Mouse (Mus musculus): ENCODE results near the gene Camsap2.

The Camsap2 gene

GRCm38 (mm10) chr1:136343727-136344126, 2.2 kb downstream of the Camsap2 start:
- DNase-seq = no peak

GRCm38 (mm10) chr1:136340541-136340940, 5.4 kb downstream of the Camsap2 start:
- DNase-seq = peak; percentile 10

- no peak for DNase-seq
These were observed 11.2 kb downstream of the Camsap2 start for GRCm38 (mm10) chr1:136334743-136335142.

GRCm38 (mm10) chr1:136333512-136333911, 12.4 kb downstream of the Camsap2 start:
- DNase-seq = no peak

GRCm38 (mm10) chr1:136333071-136333470, 12.8 kb downstream of the Camsap2 start:
- no peak for DNase-seq

GRCm38 (mm10) chr1:136331836-136332235, 14.1 kb downstream of the Camsap2 start:
- no peak for DNase-seq

GRCm38 (mm10) chr1:136329426-136329825, 16.5 kb downstream of the Camsap2 start:
- DNase-seq = no peak

GRCm38 (mm10) chr1:136328640-136329039, 17.3 kb downstream of the Camsap2 start:
- no peak for DNase-seq

- DNase-seq = no peak
These were observed 18.3 kb downstream of the Camsap2 start for GRCm38 (mm10) chr1:136327638-136328037.

GRCm38 (mm10) chr1:136325933-136326332, 20.0 kb downstream of the Camsap2 start:
- DNase-seq = peak; percentile 55

GRCm38 (mm10) chr1:136322331-136322730, 23.6 kb downstream of the Camsap2 start:
- DNase-seq = no peak

GRCm38 (mm10) chr1:136316317-136316716, 29.6 kb downstream of the Camsap2 start:
- no peak for DNase-seq

- DNase-seq = no peak
These were observed 36.7 kb downstream of the Camsap2 start for GRCm38 (mm10) chr1:136309193-136309592.

GRCm38 (mm10) chr1:136306424-136306823, 39.5 kb downstream of the Camsap2 start:
- peak; percentile 80 for DNase-seq

- DNase-seq = no peak
These were observed 51.9 kb downstream of the Camsap2 start for GRCm38 (mm10) chr1:136293961-136294360.

- no peak for DNase-seq
These were observed 56.1 kb downstream of the Camsap2 start for GRCm38 (mm10) chr1:136289803-136290202.

GRCm38 (mm10) chr1:136277366-136277765, 68.5 kb downstream of the Camsap2 start:
- DNase-seq = no peak

GRCm38 (mm10) chr1:136268224-136268623, 77.7 kb downstream of the Camsap2 start:
- no peak for DNase-seq

- DNase-seq = no peak
These were observed 79.8 kb downstream of the Camsap2 start for GRCm38 (mm10) chr1:136266127-136266526.

- DNase-seq = no peak
These were observed 82.5 kb downstream of the Camsap2 start for GRCm38 (mm10) chr1:136263355-136263754.

- DNase-seq = no peak
These were observed 85.2 kb downstream of the Camsap2 start, which contains the start of gene Gpr25 for GRCm38 (mm10) chr1:136260635-136261238. Gene Gpr25, minus strand, starts transcription at chr1:136260873.

- peak; percentile 18 for DNase-seq
These were observed 85.8 kb downstream of the Camsap2 start for GRCm38 (mm10) chr1:136259893-136260634.

- no peak for DNase-seq
These were observed 86.4 kb downstream of the Camsap2 start for GRCm38 (mm10) chr1:136259543-136259892.

GRCm38 (mm10) chr1:136258495-136258894, 87.4 kb downstream of the Camsap2 start:
- no peak for DNase-seq

GRCm38 (mm10) chr1:136255657-136256056, 90.2 kb downstream of the Camsap2 start:
- DNase-seq = no peak
